Mouse (Mus musculus): ENCODE results near the gene Hif1an. TPM values are rescaled to one million over a fixed set of nuclear protein-coding genes. Genes with fewer than 3 reads are reported as not detected.

The Hif1an gene
- polyA plus RNA-seq (2012; rRNA removed) = 23.9 and 24.9 TPM in 2 replicates

DNA sequence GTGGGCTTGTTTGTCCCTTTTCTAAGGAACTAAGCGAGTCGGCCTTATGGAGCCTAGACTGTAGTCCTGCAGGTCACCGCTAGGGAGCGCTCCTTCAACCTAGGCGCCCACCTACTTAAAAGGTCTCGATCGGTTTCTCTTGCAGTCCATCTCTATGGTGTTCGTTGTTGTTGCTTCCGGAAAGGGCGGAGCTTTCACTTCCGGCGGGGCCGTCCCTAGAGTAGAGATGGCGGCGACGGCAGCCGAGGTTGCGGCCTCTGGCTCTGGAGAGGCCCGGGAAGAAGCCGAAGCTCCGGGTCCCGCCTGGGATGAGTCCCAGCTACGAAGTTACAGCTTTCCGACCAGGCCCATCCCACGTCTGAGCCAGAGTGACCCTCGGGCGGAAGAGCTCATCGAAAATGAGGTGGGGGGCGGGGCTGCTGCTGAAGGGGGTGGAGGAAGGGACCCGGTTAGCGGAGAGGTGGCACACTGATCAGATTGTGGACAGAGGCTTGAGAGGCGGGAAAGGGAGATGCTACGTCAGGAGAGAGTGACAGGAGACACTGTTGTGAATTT is at the start of gene Hif1an:
Hif1an (plus strand) TSS at position 199 of the 555 bp plus-strand sequence.
- no peak within 1 kb of the TSS for H3K27ac ChIP-seq (ENCODE audit: insufficient read depth, low read length)

DNA sequence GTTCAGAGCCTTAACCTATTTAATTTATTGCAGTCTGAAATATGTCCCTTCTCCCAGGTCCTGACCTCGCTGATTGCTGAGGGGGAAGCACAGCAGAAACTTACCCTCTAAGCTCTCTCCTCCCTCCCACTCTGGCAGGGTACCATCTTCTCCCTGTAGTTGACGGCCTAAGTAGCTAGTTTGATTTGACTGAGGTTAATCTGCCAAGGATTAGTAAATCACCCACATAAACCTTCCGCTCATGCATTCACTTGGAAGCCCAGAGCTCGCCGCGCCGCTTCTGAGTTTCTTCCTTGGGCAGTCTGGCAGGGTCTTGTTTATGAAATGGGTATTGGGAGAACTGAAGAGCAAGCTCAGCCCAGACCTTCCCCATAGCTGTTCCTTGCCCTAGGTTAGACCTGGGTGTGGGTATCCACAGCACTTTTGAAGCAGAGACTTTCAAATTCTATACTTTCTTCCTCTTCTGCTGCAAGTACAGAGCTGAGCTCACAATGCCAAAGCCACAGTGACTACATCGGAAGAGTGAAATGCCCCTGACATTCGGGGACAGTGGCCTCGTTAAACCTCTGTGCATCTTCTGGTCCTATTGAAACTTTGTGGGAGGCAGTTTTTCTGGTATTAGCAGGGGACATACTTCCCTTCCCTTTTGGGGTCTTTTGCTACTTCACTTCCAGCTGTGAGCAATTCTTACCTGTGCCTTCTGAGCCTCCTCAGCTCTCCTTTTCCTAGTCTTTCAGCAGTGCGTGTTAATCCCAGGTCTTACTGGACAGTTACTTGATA is 49.4 kb upstream of the Hif1an start:
- no peak overlapping the region for H3K4me3 ChIP-seq (ENCODE audit: insufficient read depth, low read length)
- H3K27ac ChIP-seq (ENCODE audit: insufficient read depth, low read length) = no peak overlapping the region
- TF ChIP-seq POLR2A (IDR thresholded peaks at IDR 0.05; ENCODE audit: extremely low read depth, insufficient read depth, low read length) (no peak), CTCF (IDR thresholded peaks at IDR 0.05; ENCODE audit: extremely low read depth, insufficient read depth, low read length) (no peak)
- no peaks in the 10 kb centered on the region for H3K4me1 ChIP-seq (ENCODE audit: control insufficient read depth, insufficient read depth, low read length)

More for the DNA sequence above, at the start of gene Hif1an:
- peaks cover 3% of the 10 kb centered on the region; the same call in 1 of the 2 replicates for H3K4me1 ChIP-seq (ENCODE audit: control insufficient read depth, insufficient read depth, low read length)
- H3K4me3 ChIP-seq (ENCODE audit: insufficient read depth, low read length) = peak within 1 kb of the TSS; percentile 90
- TF ChIP-seq POLR2A (IDR thresholded peaks at IDR 0.05; ENCODE audit: extremely low read depth, insufficient read depth, low read length) (peak; percentile 37; the same call in 1 of the 2 replicates), CTCF (IDR thresholded peaks at IDR 0.05; ENCODE audit: extremely low read depth, insufficient read depth, low read length) (peak; percentile 80)

DNA sequence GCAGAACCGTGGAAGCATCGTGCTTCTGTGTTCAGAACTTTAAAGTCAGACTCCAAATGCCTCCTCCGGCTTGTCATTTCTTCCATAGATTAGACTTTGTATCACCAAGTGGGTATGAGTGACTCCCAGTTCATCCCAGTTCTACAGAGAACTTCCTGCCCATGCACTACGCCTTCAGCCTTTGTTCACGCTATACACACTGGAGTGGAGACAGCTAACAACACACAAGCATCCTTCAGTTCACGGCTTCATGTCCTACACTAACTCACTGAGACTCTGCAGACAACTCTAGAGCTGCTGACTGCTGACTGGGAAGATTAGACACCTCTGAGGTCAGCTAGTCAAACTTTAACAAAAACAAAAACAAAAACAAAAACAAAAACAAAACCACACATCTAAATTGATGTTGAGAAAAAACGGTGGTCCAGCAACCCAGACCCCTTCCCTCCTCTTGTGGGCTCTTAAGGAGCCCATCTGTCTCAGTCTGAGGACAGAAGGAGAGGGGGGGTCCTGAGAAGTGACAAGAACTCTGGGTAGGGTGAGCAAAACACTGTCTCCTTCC is 48.6 kb upstream of the Hif1an start:
- no peaks in the 10 kb centered on the region for H3K4me1 ChIP-seq (ENCODE audit: control insufficient read depth, insufficient read depth, low read length)
- H3K27ac ChIP-seq (ENCODE audit: insufficient read depth, low read length) = no peak overlapping the region
- no peak overlapping the region for H3K4me3 ChIP-seq (ENCODE audit: insufficient read depth, low read length)
- TF ChIP-seq CTCF (IDR thresholded peaks at IDR 0.05; ENCODE audit: extremely low read depth, insufficient read depth, low read length) (no peak), POLR2A (IDR thresholded peaks at IDR 0.05; ENCODE audit: extremely low read depth, insufficient read depth, low read length) (no peak)

DNA sequence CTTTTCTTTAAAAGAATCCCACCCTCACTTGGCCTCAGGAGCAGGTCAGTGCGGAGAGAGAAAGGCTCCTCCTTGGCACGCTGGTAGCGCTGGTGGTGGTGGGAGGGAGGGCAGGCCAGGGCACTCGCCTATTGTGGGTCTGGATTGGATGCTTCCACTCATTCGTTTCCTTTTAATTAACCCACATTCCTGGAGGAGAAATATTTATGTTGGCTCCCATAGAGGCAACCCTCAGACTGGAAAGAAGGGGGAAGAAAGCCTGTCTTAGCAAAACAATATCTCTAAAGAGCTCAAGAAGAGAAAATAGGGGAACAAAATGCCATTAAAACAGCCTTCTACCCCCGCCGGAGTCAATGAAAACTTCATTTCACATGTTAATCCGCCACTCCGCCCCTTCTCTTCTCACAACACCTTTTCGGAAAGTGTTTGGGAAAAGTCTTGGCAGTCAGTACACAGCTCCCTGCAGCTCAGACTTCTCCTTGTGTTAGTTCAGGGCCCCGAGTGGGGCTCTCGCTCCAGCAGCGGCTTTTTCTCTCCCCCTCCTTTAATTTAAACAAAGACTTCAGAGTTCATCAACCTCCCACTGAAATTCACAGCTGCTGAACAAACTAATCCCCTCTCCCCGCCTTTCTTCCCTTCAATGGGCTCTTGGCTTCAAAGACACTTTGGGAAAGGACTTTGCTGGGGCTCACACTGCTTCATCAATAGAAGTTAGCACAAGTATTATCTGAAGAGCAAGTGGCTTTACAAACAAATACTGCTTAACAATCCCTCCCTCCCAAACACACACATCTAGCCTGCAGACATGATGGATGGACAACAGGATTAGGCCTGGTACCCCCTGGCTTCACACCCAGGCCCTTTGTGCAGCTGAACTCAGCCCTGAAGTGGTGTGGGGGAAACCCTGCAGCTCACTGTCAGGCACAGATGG is 47.9 kb upstream of the Hif1an start:
- no peaks in the 10 kb centered on the region for H3K4me1 ChIP-seq (ENCODE audit: control insufficient read depth, insufficient read depth, low read length)
- H3K27ac ChIP-seq (ENCODE audit: insufficient read depth, low read length) = no peak overlapping the region
- TF ChIP-seq POLR2A (IDR thresholded peaks at IDR 0.05; ENCODE audit: extremely low read depth, insufficient read depth, low read length) = no peak
- no peak for TF ChIP-seq CTCF (IDR thresholded peaks at IDR 0.05; ENCODE audit: extremely low read depth, insufficient read depth, low read length)
- H3K4me3 ChIP-seq (ENCODE audit: insufficient read depth, low read length) = no peak overlapping the region

DNA sequence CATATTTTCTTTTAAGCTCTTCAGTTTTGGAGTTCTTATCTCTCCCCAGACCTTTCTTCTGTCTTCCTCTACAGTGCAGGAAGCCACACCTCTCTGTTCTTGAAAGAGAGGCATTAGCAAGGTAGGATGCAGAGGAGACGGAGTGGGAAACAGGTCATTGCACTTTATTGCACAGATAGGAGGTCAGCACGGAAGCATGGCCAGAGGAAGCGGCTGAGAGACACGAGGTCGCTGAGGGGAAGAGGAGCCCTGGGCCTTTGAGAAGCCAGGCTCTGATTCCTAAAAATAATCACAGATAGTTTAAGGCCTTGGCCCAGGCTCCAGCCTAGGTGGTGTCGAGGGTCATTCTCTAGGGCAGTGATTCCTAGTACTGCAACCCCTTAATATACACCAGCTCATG is 46.9 kb upstream of the Hif1an start:
- Histone ChIP-seq H3K4me1 (ENCODE audit: control insufficient read depth, insufficient read depth, low read length) (no peaks in the 10 kb centered on the region), H3K4me3 (ENCODE audit: insufficient read depth, low read length) (no peak overlapping the region), H3K27ac (ENCODE audit: insufficient read depth, low read length) (no peak overlapping the region)
- TF ChIP-seq CTCF (IDR thresholded peaks at IDR 0.05; ENCODE audit: extremely low read depth, insufficient read depth, low read length) (no peak), POLR2A (IDR thresholded peaks at IDR 0.05; ENCODE audit: extremely low read depth, insufficient read depth, low read length) (no peak)

DNA sequence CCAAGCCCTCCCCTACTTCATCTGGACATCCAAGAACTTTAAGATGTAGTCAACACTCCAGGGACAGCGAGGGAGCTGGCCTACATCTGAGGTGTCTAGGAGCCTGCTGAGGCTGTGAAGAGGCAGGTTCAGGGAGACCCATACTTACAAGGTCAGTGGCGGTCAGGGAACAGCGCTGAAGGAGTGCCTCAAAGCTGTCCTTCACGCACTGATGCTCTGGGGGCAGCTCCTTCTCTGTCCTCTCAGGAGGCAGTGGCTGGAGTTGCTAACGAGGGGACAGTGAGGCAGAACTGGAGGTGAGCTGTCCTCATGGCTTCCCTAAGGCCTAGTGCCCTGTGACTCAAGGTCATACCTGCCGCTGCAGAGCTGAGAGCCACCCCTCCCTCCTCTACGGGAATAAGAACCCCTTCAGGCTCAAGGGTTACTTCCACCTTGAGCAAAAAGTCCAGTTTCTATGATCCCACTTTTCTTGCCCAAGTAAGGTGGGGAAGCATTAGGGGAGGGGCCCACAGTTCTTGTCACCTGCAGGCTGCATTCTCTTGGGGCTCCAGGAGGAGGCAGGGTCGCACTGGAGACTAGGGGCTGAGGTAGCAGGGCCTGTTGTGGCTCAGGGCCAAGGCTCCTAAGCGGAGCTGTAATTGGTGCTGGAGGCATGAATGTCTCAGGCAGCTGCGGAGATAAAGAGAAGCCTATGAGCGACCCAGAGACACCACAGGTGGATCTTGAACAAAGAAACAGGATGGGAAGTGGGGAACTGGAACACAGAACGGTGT is 44.5 kb upstream of the Hif1an start:
- no peak overlapping the region for H3K4me3 ChIP-seq (ENCODE audit: insufficient read depth, low read length)
- no peak overlapping the region for H3K27ac ChIP-seq (ENCODE audit: insufficient read depth, low read length)
- H3K4me1 ChIP-seq (ENCODE audit: control insufficient read depth, insufficient read depth, low read length) = no peaks in the 10 kb centered on the region
- TF ChIP-seq CTCF (IDR thresholded peaks at IDR 0.05; ENCODE audit: extremely low read depth, insufficient read depth, low read length) (no peak), POLR2A (IDR thresholded peaks at IDR 0.05; ENCODE audit: extremely low read depth, insufficient read depth, low read length) (no peak)

DNA sequence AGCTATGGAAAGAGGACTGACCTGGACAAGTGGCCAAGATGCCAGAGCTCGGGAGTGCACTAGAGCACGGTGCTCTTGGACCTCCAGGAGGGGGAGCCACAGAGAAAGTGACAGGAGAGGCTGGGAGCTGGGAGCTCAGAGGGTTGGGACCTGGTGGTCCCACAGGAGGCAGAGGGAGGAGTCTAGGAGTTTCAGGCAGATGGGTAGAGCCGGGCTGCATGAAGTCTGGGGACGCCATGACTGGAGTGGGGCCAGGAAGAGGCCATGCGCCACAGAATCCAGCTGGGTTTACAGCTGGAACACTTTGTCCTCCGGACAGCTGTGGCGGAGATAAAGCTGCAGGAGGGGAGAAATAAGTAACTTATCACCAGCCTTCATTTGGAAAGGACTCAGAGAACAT is 43.5 kb upstream of the Hif1an start:
- Histone ChIP-seq H3K4me3 (ENCODE audit: insufficient read depth, low read length) (no peak overlapping the region), H3K27ac (ENCODE audit: insufficient read depth, low read length) (no peak overlapping the region), H3K4me1 (ENCODE audit: control insufficient read depth, insufficient read depth, low read length) (no peaks in the 10 kb centered on the region)
- TF ChIP-seq POLR2A (IDR thresholded peaks at IDR 0.05; ENCODE audit: extremely low read depth, insufficient read depth, low read length) (no peak), CTCF (IDR thresholded peaks at IDR 0.05; ENCODE audit: extremely low read depth, insufficient read depth, low read length) (no peak)

DNA sequence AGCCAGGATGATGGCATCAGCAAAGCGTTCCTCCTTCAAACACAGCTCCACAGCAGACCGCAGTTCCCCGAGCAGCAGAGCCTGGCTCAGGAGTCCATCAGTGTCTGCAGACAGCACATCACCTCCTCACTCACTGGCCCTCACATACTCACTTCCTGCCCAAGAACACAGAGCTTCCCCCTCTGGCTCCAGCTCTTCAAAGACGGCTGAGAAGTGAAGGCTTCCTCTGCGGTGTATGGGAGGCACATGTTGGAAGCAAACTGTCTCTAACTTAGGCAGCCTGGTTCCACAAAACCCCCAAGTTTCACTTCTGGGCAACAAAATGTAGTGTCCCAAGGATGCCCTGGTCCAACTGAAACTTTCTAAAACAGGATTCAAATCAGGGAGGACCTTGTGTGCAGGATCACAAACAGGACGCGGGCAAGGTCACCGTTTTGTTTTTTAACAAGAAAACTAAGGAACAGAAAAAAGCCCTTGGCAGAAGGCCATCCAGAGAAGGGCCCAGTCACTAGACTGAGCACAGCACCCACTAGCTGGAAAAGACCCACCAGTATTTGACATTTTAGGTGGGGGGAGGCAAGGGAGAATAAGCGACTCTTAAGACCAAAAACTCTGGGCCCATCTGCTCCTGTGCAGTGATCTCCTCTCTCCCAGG is 37.0 kb upstream of the Hif1an start:
- Histone ChIP-seq H3K4me3 (ENCODE audit: insufficient read depth, low read length) (no peak overlapping the region), H3K4me1 (ENCODE audit: control insufficient read depth, insufficient read depth, low read length) (no peaks in the 10 kb centered on the region), H3K27ac (ENCODE audit: insufficient read depth, low read length) (no peak overlapping the region)
- TF ChIP-seq CTCF (IDR thresholded peaks at IDR 0.05; ENCODE audit: extremely low read depth, insufficient read depth, low read length) (no peak), POLR2A (IDR thresholded peaks at IDR 0.05; ENCODE audit: extremely low read depth, insufficient read depth, low read length) (no peak)

Data from cortical plate, adult 2 months (tissue).